Mouse (Mus musculus) E14TG2a.4 (cell line): ENCODE data around the gene Smyd3.

Experiments
- H3K27me3 ChIP-seq: 2 replicates; pipeline ENCODE4 v1.6.1; 2014; ENCODE audit warnings: low read length, control low read depth; ENCODE audit not compliant: insufficient read depth
- H3K36me3 ChIP-seq: 2 replicates; pipeline ENCODE4 v1.6.1; 2014; ENCODE audit warnings: low read length, control low read depth; ENCODE audit not compliant: insufficient read depth
- H3K4me1 ChIP-seq: replicated peaks from 2 replicates; pipeline ENCODE4 v1.6.1; 2014; ENCODE audit warnings: low read depth, low read length, control low read depth
- H3K4me3 ChIP-seq: replicated peaks from 2 replicates; pipeline ENCODE4 v1.5.1; 2014; ENCODE audit warnings: mild to moderate bottlenecking, low read length
- H3K9me3 ChIP-seq: 2 replicates; pipeline ENCODE4 v1.6.1; 2014; ENCODE audit warnings: low read length, control low read depth
- CTCF ChIP-seq: conservative IDR thresholded peaks from 2 replicates; pipeline ENCODE4 v1.5.1; 2014; ENCODE audit warnings: low read length
- NANOG ChIP-seq: IDR thresholded peaks from 2 replicates; pipeline ENCODE4 v1.6.1; 2014; ENCODE audit warnings: borderline replicate concordance, low read length, mixed read lengths
- POU5F1 ChIP-seq: IDR thresholded peaks from 2 replicates; pipeline ENCODE4 v1.6.1; 2014; ENCODE audit warnings: low read length, borderline replicate concordance

The Smyd3 gene

DNA sequence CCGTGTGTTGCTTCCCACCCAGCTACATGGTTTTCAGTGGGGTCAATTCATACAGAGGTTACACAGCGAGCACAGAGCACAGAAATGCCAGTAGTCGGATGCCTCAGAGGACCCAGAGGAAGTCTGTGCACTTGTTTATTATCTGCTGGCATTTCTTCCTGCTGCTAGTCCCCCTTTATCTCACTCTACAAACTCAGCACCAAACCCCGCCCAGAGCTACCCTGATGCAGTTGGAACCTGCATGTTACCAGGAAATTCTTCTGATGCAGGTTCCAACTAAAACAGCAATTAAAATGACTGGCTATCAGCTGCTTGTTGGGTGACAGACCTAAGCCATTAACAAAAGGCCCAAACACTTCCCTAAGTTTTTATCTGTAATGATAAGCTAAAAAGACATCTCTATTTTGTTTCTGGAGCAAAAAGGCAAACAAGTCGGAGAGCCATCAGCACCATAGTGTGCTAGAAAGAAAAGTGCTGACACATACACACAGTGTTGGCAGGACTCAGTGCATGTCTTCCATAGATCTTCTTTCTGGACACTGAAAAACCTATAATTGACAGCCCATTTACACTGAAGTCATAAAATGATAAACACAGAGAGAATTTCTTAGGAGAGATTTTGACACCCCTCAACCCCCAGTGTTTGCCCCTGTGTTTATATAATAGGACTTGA lies 368.2 kb downstream of the Smyd3 start:
- Histone ChIP-seq H3K4me1 (0 out of 2 replicates have a peak, but pooled peaks cover 3% of the 10 kb centered on the region), H3K9me3 (no peaks in the 10 kb centered on the region), H3K4me3 (no peak overlapping the region), H3K27me3 (no peaks in the 10 kb centered on the region), H3K36me3 (no peaks in the 10 kb centered on the region)
- TF ChIP-seq NANOG: no peak
- no peak for TF ChIP-seq POU5F1
- TF ChIP-seq CTCF: no peak

GRCm38 (mm10) chr1:179146730-179147167 lies 371.1 kb downstream of the Smyd3 start:
- no peaks in the 10 kb centered on the region for H3K36me3 ChIP-seq
- no peaks in the 10 kb centered on the region for H3K27me3 ChIP-seq
- no peak overlapping the region for H3K4me3 ChIP-seq

DNA sequence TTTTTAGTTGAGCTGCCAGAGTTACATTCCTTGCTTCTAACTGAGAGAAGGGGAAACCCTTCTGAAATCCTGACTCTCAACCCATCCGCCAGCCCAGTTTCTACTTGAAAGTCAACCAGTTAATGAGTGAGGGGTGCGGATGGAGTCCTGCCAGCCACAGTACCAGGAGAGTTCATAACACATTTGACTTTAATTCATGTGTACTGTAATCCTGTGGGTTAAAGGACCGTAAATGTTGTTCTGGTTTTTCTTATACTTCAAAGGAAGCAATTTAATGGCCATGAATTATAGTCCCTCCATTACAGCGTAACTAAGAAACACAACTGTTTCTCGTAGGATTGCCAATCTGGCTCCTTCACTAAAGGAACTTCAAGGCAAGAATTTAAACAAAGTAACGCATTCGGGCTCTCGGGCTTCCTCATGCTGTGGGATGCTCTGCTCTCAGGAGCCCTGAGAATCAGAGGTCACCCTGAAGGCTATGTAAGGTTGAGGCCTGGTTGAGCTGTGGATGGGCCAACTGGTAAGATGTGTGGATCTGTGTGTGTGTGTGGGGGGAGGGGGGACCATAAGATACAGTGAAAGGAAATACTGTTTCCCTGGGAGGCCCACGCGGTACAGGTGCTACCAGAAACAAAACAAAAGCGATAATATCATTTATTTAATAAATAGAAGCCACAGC lies 374.5 kb downstream of the Smyd3 start:
- Histone ChIP-seq H3K4me1 (peaks cover 29% of the 10 kb centered on the region), H3K36me3 (no peaks in the 10 kb centered on the region), H3K27me3 (no peaks in the 10 kb centered on the region), H3K4me3 (no peak overlapping the region), H3K9me3 (no peaks in the 10 kb centered on the region)
- TF ChIP-seq POU5F1: no peak
- no peak for TF ChIP-seq NANOG
- TF ChIP-seq CTCF: no peak

More at GRCm38 (mm10) chr1:179146730-179147167, 371.1 kb downstream of the Smyd3 start:
- Histone ChIP-seq H3K9me3 (no peaks in the 10 kb centered on the region), H3K4me1 (peaks cover 15% of the 10 kb centered on the region)
- TF ChIP-seq NANOG: no peak
- no peak for TF ChIP-seq POU5F1
- TF ChIP-seq CTCF: no peak

DNA sequence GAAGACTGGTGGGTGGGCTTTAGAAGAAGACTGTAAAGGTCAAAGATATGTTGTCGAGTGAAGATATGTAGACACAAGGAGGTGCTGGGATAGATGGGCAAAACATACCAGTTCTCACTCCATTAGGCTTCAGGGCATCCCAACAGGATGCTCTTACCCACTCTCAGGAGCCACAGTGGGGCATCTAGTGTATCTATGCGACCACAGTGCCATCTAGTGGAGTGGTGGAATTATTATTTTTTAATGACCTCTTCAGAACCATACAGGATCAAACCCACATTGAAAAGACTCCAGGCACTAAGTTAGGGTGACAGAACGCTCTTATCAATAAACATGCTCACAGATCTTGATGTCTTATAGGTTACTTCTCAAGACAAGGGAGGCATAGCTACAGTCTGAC lies 375.7 kb downstream of the Smyd3 start:
- Histone ChIP-seq H3K27me3 (no peaks in the 10 kb centered on the region), H3K36me3 (no peaks in the 10 kb centered on the region), H3K4me3 (no peak overlapping the region), H3K9me3 (no peaks in the 10 kb centered on the region), H3K4me1 (peaks cover 29% of the 10 kb centered on the region)
- no peak for TF ChIP-seq POU5F1
- TF ChIP-seq NANOG: no peak
- peak; percentile 33 for TF ChIP-seq CTCF

- H3K4me3 ChIP-seq: no peak overlapping the region
- no peaks in the 10 kb centered on the region for H3K36me3 ChIP-seq
- no peaks in the 10 kb centered on the region for H3K27me3 ChIP-seq
- peaks cover 37% of the 10 kb centered on the region for H3K4me1 ChIP-seq
- H3K9me3 ChIP-seq: no peaks in the 10 kb centered on the region
- TF ChIP-seq NANOG: no peak
- no peak for TF ChIP-seq POU5F1
- no peak for TF ChIP-seq CTCF
Measured at GRCm38 (mm10) chr1:179141071-179141650, 376.7 kb downstream of the Smyd3 start.

DNA sequence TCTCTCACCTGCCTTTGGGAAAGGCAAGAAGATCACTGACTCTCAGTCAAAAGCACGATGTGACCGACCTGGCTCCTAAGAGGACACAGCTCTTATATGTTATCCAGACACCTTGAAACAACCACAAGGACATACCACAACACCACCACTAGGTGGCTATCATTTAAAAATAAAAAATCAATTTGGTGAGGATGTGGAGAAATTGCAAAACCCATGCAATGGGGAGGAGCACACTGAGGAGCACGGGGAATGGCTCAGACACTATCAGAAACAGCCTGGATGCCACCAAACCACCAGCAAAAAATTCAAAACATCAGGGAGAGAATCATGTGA lies 380.7 kb downstream of the Smyd3 start:
- Histone ChIP-seq H3K4me3 (peak overlapping the region; percentile 43), H3K36me3 (peaks cover 6% of the 10 kb centered on the region; the same call in 1 of the 2 replicates), H3K9me3 (peaks cover 19% of the 10 kb centered on the region), H3K27me3 (no peaks in the 10 kb centered on the region), H3K4me1 (peaks cover 30% of the 10 kb centered on the region)
- peak; percentile 45 for TF ChIP-seq CTCF
- TF ChIP-seq NANOG: no peak

- H3K9me3 ChIP-seq: peaks cover 19% of the 10 kb centered on the region
- no peak for TF ChIP-seq NANOG
- TF ChIP-seq POU5F1: no peak
- no peak for TF ChIP-seq CTCF
Measured at GRCm38 (mm10) chr1:179136461-179137144, 381.2 kb downstream of the Smyd3 start.

DNA sequence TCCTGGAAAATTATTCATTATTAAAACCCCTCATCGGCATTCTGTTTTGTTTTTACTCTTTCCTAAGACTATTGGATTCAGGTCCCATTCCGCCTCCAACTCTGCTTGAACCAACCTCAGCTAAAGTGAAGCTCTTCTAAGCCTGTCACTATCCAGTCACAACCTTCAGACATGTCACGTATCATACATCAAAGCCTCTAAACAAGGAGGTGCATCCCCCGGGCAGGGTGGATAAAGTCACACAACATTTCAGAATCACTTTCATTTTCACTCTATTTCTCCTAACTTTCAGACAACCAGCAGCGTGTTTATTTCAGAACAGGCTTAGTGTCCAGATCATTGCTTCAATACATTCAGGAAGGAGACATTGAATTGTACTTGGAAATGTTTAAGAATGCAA lies 387.8 kb downstream of the Smyd3 start:
- Histone ChIP-seq H3K4me3 (no peak overlapping the region), H3K4me1 (0 out of 2 replicates have a peak, but pooled peaks cover 5% of the 10 kb centered on the region), H3K36me3 (peaks cover 6% of the 10 kb centered on the region; the same call in 1 of the 2 replicates), H3K9me3 (peaks cover 19% of the 10 kb centered on the region), H3K27me3 (no peaks in the 10 kb centered on the region)
- TF ChIP-seq CTCF (no peak), NANOG (no peak), POU5F1 (no peak)

More at GRCm38 (mm10) chr1:179136461-179137144, 381.2 kb downstream of the Smyd3 start:
- no peaks in the 10 kb centered on the region for H3K27me3 ChIP-seq
- H3K4me1 ChIP-seq: peaks cover 26% of the 10 kb centered on the region
- peak overlapping the region; percentile 43 for H3K4me3 ChIP-seq
- H3K36me3 ChIP-seq: peaks cover 6% of the 10 kb centered on the region; the same call in 1 of the 2 replicates

- no peaks in the 10 kb centered on the region for H3K36me3 ChIP-seq
- no peak overlapping the region for H3K4me3 ChIP-seq
- no peaks in the 10 kb centered on the region for H3K27me3 ChIP-seq
- no peak for TF ChIP-seq POU5F1
- TF ChIP-seq CTCF: no peak
- TF ChIP-seq NANOG: no peak
- 0 out of 2 replicates have a peak, but pooled peaks cover 8% of the 10 kb centered on the region for H3K4me1 ChIP-seq
- no peaks in the 10 kb centered on the region for H3K9me3 ChIP-seq
Measured at GRCm38 (mm10) chr1:179126287-179126686, 391.6 kb downstream of the Smyd3 start.
